In the genomic region with DNA sequence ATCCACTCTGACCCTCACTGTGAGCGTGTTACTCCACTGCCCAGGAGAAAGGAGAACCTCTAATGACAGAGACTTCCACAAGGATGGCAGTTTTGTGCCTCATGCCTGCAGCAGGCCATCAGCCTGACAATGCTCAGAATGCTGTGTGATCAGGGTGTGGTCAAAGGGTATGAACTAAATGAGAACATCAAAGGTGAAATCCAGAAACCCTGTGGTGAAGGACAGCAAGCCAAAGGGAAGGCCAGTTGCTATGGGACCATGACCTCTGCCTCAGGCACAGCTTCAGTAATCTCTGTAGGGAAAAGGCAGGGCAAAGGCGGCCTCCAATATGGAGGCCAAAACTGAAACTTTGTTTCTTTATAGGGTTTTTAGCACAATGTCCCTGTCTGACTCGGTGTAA, we compare ENCODE assay signal across 16 mouse cellular contexts.
"Had no signal": no experiment of that assay in that cellular context is flagged by ENCODE, and none has a peak within 500 bp of the region (broad histone marks: within the 10 kb centered on the region; RNA-seq: fewer than 3 reads in every experiment).

No protein-coding gene starts in this region.

- H3K36me3 ChIP-seq: midbrain, embryonic 10.5 days; neural tube, embryonic 13.5 days; stomach, embryonic 15.5 days had no signal

- H3K27me3 ChIP-seq: neural tube, embryonic 13.5 days; neural tube, embryonic 15.5 days; stomach, embryonic 15.5 days had no signal

- H3K9me3 ChIP-seq: midbrain, embryonic 10.5 days; neural tube, embryonic 13.5 days; neural tube, embryonic 15.5 days; stomach, embryonic 15.5 days had no signal

- H3K4me3 ChIP-seq: midbrain, embryonic 10.5 days; myocyte; neural tube, embryonic 13.5 days; neural tube, embryonic 15.5 days; stomach, embryonic 15.5 days had no signal

- H3K9ac ChIP-seq: lung, embryonic 14.5 days; neural tube, embryonic 13.5 days; neural tube, embryonic 15.5 days; stomach, embryonic 15.5 days had no signal

- DNase-seq: lung, adult 18-20 months; lung, embryonic 14.5 days; lung, postnatal 10 days; lung, postnatal 4 days; midbrain, embryonic 14.5 days; right cerebral cortex, postnatal 14 days; thymus, adult 2 months; thymus, postnatal 25 days; thymus, postnatal 4 days had no signal

- H3K4me2 ChIP-seq: lung, embryonic 14.5 days; neural tube, embryonic 13.5 days; neural tube, embryonic 15.5 days; stomach, embryonic 15.5 days had no signal

- H3K27ac ChIP-seq: midbrain, embryonic 10.5 days; neural tube, embryonic 13.5 days; neural tube, embryonic 15.5 days; stomach, embryonic 15.5 days; stomach, postnatal 0 days had no signal

- ATAC-seq: midbrain, embryonic 16.5 days had no signal
